Mouse (Mus musculus) embryo, embryonic 10.5 days (tissue): ENCODE results near the gene Rprd1b.
A peak's percentile ranks its signal among the peaks of the same experiment; 100 is the strongest.

Experiments
- DNase-seq: peaks from one replicate; pipeline ENCODE4 v3.0.0-alpha.2; 2015; ENCODE audit warnings: low spot score

Gene Rprd1b

GRCm38 (mm10) chr2:158028354-158028863 lies at the start of gene Rprd1b, which contains the start of gene Tti1:
Gene Rprd1b (plus strand): TSS chr2:158028497.
Gene Tti1 (minus strand): TSS chr2:158028433.
- DNase-seq, result peak; percentile 98

- no peak for DNase-seq
These were observed 49.1 kb upstream of the Rprd1b start for GRCm38 (mm10) chr2:157979241-157979640.

DNA sequence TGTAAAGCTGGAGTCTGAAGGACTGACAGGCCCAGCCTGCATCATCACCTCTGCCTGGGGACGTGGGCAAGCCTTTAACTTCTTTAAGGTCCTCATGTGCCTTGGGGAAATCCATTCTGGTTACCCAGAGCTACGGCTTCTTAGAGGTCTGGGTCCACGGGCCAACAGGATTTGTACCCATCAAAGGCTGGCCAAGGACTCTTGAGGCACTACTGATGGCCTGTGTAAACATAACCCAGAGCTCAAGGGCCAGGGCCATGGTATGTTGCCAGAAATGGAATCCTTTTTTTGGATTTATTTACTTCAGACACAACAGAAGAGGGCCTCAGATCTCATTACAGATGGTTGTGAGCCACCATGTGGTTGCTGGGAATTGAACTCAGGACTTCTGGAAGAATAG lies 45.6 kb upstream of the Rprd1b start:
- no peak for DNase-seq

- no peak for DNase-seq
These were observed 45.0 kb upstream of the Rprd1b start for GRCm38 (mm10) chr2:157983276-157983675.

DNA sequence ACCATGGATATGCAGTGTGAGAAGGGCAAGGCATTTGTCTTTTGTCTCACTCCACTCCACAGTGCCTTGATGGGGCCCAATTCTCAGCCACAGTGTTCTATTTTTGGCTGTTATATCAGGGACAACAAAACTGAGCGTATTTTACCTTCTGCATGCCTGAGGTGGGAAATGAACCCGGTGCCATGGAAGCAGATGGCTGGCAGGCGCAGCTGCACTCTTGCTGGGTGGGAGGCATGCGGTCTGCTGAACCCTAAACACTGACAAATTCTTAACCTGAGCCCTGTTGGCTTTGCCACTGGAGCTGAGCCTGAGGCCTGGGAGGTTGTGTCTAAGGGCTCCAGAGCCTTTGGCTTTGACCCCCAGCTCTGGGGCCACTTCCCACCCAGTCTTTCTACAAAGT lies 42.7 kb upstream of the Rprd1b start:
- no peak for DNase-seq

- DNase-seq, result no peak
These were observed 42.1 kb upstream of the Rprd1b start for GRCm38 (mm10) chr2:157986235-157986634.

DNA sequence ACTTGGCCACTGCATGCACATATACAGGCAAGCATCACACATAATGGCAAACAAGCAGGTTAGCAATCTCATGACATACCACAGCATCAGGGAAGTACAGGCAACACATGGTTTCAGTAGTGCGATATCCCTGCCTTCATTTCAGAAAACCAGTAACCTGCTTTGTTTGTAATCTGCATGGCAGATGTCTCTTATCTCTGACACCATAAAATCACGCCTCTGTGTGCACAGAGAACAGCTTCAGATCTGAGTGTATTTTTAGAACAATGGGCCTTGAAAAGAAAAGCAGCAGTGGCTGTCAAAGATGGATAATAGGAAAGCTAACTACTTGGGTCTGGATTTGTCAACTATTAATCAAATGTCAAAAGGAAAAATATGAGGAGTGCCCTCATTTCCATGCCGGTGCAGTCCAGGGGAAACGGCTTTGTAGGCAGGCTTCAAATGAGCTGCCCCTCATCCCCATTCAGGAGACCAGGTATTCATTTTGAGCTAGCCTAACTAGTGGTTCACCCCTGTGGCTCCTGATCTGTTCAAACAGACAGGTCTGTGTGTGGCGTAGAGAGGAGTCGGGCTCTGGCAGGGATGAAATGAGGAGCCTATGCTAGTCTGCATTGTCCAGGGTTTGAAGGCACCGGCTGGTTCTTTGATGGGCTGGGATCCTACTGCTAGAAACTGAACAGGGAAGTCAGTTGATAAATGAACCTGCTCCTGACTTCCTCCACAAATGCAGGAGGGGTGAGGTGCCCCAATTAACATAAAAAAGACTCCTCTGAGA lies 39.7 kb upstream of the Rprd1b start:
- DNase-seq, result no peak

DNA sequence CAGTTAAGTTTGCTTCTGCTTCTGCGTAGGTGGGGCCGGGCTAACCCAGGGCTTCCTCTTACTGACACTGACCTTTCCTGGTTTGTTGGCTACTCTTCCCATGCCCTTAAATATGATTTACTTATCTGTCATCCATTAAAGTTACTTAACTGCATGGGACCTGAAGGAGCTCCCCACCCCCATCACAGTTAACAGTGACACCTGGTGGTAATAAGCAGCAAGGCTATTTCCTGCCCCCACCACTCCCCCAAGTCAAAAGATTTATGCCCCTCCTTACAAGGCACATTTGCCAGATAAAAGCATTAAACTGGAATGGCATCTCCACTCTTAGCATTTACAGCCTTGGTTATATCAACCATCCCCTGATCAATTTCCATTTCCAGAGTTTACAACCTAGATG lies 38.4 kb upstream of the Rprd1b start:
- peak; percentile 42 for DNase-seq

GRCm38 (mm10) chr2:157991026-157991425 lies 37.3 kb upstream of the Rprd1b start:
- DNase-seq, result no peak

DNA sequence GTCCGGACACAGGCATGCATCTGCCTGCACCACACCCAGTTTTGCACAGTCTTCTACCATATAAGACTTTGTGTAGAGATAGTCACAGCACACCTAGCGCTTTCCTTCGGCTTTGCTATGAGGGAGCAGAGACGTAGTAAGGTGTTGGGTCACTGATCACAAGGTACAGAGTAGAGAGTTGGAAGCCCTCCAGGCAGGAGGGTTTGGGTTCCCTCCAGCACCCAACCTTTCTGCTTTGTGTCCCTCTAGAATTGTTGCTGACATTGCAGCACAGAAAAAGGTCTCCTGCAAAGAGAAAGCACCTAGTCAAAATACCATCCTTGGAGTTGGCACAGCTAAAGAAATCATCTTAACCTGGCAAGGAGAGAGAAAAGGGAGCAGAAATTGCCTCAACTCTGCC lies 35.8 kb upstream of the Rprd1b start:
- no peak for DNase-seq

DNA sequence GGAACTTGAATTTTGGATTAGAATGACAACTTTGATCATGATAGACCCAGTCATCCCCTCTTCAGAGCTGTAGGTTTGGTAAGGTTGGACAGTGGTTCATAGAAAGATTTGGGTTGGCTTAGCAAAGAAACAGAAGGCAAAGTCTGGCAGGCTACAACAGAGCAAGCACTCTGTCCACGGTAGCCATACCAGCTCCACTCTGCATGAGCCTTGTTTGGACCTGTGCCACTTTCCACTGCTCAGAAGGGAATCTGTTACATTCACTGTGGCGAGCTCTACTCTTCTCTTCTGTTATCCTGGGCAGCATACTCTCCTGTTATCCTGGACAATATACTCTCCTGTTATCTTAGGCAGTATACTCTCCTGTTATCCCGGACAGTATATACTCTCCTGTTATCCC lies 29.5 kb upstream of the Rprd1b start:
- no peak for DNase-seq

DNA sequence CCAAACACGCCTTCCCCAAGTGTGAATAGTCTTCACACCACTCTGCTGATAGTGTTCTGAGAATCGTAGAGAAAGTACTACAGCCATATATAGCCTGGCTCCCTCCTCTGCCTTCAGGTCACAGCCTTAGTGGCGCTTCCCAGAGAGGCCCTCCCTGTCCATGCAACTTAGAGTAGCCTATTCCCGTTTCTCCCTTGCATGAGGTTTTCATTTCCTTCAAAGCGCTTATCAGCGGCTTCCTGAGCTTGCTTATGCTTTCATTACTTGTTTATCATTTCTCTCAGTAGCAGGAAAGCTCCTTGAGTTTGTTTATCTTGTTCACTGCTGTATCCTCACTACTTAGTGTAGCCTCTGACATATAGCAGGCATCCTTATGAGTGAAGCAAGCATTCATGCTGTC lies 23.7 kb upstream of the Rprd1b start:
- no peak for DNase-seq

DNA sequence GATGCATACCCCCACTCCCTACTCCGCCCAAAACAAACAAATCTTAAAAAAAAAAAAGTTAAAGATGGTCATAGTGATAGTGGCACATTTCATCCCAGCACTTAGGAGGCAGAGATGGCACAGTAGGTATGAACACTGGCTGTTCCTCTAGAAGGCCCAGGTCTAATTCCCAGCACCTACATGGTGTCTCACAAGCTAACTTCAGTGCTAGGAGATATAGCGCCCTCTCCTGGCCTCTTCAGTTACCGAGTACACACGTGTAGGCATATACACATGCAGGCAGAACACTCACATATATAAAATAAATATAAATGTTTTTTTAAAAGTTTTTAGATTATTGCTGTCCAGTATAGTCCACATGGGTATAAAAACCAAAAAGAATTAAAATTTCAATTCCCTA lies 22.7 kb upstream of the Rprd1b start:
- no peak for DNase-seq

DNA sequence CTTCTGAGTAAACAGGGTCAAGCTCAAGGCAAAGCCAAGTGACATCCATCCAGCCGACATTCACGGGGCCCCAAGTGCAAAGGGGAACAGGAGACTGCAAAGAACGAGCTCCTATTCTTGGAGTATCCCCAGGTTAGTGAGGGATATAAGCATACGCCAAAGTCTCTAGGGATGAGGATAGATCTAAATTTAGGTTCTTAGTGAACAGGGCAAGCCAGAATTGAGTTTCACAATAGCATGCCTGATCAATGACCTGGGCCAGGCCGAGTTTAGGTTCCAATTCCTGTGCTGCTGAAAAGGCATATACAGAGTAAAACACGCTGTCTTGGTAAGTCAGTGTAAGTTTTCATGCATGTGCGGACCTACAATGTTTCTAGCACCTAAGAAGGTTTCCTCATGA lies 18.9 kb upstream of the Rprd1b start:
- no peak for DNase-seq

- DNase-seq, result no peak
These were observed 15.7 kb upstream of the Rprd1b start for GRCm38 (mm10) chr2:158012608-158013007.

DNA sequence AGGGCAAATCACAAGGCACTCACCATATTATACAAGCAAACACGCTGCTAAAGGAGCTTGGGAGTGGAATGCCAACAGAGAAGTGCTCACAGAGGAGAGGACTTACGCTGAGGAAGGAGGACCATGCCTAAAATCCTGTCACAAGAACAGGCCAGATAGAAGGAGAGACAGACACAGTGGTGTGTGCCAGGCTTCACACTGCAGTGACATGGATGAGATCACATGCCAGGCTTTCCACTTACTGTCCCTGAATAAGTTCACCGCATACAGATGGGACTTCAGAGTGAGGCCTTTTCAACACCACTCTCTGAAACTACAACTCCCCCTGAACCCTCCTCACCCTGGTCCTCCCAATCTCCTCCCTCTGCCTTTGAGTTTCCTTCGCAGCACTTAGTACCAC lies 11.0 kb upstream of the Rprd1b start:
- DNase-seq, result no peak

DNA sequence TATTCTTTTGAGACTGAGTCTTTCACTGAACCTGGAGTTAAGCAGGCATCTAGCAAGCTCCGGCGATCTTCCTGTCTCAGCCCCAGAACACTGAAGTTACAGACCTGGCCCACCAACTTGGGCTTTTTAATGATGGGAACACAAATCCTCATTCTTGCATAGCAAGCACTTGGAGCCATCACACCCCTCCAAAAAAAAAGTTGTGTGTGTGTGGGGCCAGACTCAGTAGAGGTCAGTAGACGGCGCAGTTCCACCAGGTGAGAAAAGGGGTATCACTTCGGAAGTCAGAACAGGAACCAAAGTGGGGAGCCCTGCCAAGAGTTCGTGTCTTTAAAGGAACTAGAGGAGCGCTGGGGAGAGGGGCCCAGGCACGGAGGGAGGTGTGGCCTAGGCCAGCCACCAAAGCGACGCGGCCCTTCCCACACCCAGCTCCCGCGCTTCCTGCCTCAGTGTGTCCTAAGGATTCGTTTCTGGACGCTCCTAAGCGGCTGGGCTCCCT lies 393 bp upstream of the Rprd1b start:
- DNase-seq, result no peak

GRCm38 (mm10) chr2:158030007-158030406 lies 1.7 kb downstream of the Rprd1b start:
- DNase-seq, result no peak

- no peak for DNase-seq
These were observed 7.5 kb downstream of the Rprd1b start for GRCm38 (mm10) chr2:158035813-158036212.

- DNase-seq, result no peak
These were observed 8.1 kb downstream of the Rprd1b start for GRCm38 (mm10) chr2:158036408-158036807.

- DNase-seq, result no peak
These were observed 8.7 kb downstream of the Rprd1b start for GRCm38 (mm10) chr2:158036953-158037352.

DNA sequence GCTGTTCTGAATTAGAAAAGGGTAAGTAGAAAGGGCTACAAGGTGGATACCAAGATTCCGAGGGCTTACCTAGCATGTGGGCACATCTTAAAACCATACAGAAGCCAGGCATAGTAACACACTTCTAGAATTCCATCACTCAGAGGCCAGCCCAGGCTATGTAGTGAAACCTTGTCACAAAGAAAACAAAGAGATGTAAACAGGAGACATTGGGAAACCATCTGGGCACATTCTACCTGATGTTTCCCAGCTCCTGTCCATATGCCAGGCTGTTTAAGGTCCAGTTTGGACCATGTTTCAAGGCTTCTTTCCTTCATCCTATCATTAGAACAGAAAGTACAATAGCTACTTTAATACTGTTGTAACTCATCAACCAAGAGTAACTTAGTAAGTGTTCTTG lies 9.3 kb downstream of the Rprd1b start:
- DNase-seq, result no peak

DNA sequence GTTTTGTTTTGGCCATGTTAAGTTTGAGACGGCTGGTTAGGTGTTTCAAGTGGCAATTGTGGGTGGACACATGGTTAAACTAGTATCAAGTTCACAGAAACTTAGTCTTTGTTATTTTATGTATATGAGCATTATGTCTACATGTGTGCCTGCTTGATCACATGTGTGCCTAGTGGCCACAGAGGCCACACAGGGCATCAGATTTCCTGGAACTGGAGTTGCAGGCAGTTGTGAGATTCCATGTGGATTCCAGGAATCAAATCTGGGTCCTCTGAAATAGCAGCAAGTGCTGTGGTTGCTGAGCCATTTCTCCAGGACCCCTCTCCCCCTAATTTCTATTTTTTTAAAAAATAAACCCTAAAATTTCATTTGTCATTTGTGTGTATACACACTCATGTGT lies 11.4 kb downstream of the Rprd1b start:
- no peak for DNase-seq

GRCm38 (mm10) chr2:158040396-158040795 lies 12.1 kb downstream of the Rprd1b start:
- no peak for DNase-seq
